In the genomic region with DNA sequence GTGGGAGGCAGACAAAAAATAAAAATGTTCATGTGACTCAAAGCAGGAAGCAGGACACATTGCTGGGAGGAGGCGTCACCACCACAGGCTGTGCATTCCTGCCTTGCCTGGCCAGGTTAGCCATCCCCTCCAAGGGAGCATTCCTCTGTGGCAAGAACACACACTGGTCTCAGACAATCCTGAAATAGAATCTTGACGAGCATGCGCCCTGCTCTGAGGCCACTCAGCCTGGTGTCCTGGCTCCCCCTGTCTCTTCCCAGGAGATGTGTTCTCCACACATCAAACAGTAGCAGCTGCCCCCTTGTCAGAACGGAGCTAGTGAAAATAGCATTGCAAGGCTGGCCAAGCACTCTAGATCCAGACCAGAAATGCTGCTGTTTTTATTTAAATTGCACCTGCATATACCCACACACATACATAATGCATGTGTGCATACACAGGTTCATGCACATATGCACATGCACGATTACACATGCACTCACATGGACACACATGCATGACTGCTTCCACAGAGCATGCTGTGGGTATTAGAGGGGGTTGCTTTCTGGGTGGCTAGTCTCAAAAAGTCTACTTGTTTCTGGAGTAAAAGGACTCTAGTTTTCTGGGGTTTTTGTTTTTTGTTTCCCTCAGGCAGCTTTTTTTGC, we compare ENCODE assay signal across 8 mouse cellular contexts.
A peak's percentile ranks its signal among the peaks of the same experiment; 100 is the strongest.
DNase-seq lines count a peak whose midpoint lies in the region; ATAC-seq and TF ChIP-seq lines count a peak whose summit lies in the region.

No protein-coding gene starts in this region.

- no peaks in the 10 kb centered on the region for H3K27me3 ChIP-seq in hindbrain, embryonic 15.5 days

- peak; percentile 67 for DNase-seq in adrenal gland, adult 8-10 months
- DNase-seq in cerebellum, postnatal 36 days, result peak; percentile 70 to 71
- DNase-seq in gastrocnemius, adult 2 months, result peak; percentile 86
- DNase-seq in left cerebral cortex, adult 18-20 months (ENCODE audit: low spot score in 2 of 2), result peak; percentile 64 to 75
- peak; percentile 70 for DNase-seq in lung, postnatal 14 days
- peak; percentile 70 to 86 for DNase-seq in right cerebral cortex, adult 2 months (ENCODE audit: low spot score in 2 of 2)

- peak overlapping the region; percentile 35 for H3K4me3 ChIP-seq in gastrocnemius, adult 2 months
- H3K4me3 ChIP-seq in hindbrain, embryonic 15.5 days, result no peak overlapping the region

- no peaks in the 10 kb centered on the region for H3K36me3 ChIP-seq in hindbrain, embryonic 15.5 days

- TF ChIP-seq CTCF in gastrocnemius, adult 2 months (IDR thresholded peaks at IDR 0.05), result peak; percentile 78

- ATAC-seq in hindbrain, embryonic 15.5 days (ENCODE audit: low FRiP score, low read depth), result peak; percentile 88
- ATAC-seq in CD4-positive, CD25-positive, alpha-beta regulatory T cell, adult 4 months, result no peak

- no peak overlapping the region for H3K9ac ChIP-seq in hindbrain, embryonic 15.5 days

- 8% methylated on average over 5 of the region's 5 CpGs for WGBS in hindbrain, embryonic 15.5 days

- intact Hi-C loops in gastrocnemius, adult 2 months (cut with DNase I), result loop anchor here (2.0 to 5.0 kb wide), 6 partner anchors 33 to 343 kb away; no protein-coding TSS in a partner anchor

- H3K4me2 ChIP-seq in hindbrain, embryonic 15.5 days, result peak overlapping the region; percentile 36

- H3K27ac ChIP-seq in gastrocnemius, adult 2 months, result peak overlapping the region; percentile 93
- H3K27ac ChIP-seq in hindbrain, embryonic 15.5 days (replicated peaks), result peak overlapping the region; percentile 87

- peaks cover 28% of the 10 kb centered on the region for H3K4me1 ChIP-seq in hindbrain, embryonic 15.5 days (replicated peaks)

- H3K9me3 ChIP-seq in hindbrain, embryonic 15.5 days, result no peaks in the 10 kb centered on the region
